9 mouse cellular contexts compared by ENCODE assay signal in the genomic region with DNA sequence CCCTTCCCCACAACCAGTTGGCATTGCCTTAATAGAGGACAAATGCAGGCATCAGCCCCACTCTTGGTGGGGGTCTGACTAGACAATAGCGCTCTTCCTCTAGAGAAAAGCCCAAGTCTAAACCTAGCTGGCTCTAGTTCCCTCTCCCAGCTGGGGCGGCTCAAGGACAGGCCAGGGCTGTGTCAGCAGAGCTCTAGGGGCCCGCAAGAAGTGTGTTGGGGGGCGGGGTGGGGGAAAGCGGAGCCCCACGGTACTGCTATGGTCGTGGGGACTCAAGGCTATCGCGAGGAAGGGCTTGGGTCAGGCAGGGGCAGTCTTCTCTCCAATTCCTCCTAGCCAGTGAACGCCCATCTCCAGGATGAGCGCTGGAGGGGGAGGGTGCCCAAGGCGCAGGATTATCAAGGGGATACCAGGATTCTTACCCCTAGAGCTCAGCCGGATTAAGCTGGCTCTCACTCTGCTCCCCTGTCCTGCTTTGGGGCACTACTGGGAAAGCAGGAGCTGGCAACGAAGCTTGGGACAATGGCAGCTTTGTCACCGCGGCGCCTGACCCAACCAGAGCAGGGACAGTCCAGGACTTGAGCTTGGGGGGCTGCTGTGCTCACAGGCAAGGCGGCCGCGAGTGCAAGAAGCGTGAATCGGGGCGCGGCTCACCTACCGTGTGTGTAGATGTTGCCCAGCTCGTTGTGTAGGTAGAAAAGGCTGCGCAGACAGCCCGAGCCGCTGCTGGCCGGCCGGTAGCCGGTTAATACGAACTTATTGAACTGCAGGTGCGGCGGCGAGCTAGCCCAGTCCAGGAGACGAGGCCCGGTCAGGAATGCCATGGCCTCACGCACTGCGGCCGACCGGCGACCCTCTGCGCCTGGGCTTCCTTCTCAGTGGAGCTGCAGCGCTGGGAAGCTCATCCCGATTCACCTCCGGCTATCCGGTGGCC. TPM values are rescaled to one million over a fixed set of nuclear protein-coding genes. Genes with fewer than 3 reads are reported as not detected.
DNase-seq lines count a peak whose midpoint lies in the region; ATAC-seq lines count a peak whose summit lies in the region.
"Had no signal": no experiment of that assay in that cellular context is flagged by ENCODE, and none has a peak within 500 bp of the region (broad histone marks: within the 10 kb centered on the region; RNA-seq: fewer than 3 reads in every experiment).

No protein-coding gene starts in this region.

- ATAC-seq in heart, embryonic 13.5 days (ENCODE audit: extremely low read depth, insufficient number of reproducible peaks, low FRiP score, low TSS enrichment) = no peak

- peak overlapping the region; percentile 72 for H3K4me3 ChIP-seq in heart, embryonic 13.5 days

- H3K27me3 ChIP-seq in heart, embryonic 13.5 days (replicated peaks) = peaks cover 70% of the 10 kb centered on the region

- peaks cover 33% of the 10 kb centered on the region for H3K4me1 ChIP-seq in heart, embryonic 13.5 days

- peak overlapping the region; percentile 56; the same call in 1 of the 2 replicates for H3K27ac ChIP-seq in heart, embryonic 13.5 days (replicated peaks)

- H3K9me3 ChIP-seq in heart, embryonic 13.5 days = no peaks in the 10 kb centered on the region

- peaks cover 28% of the 10 kb centered on the region for H3K36me3 ChIP-seq in heart, embryonic 13.5 days

- DNase-seq in adrenal gland, postnatal 36 days = peak; percentile 28 to 43
- DNase-seq in adrenal gland, postnatal 4 days (ENCODE audit: low spot score in 2 of 2) = no peak
- DNase-seq in thymus, postnatal 4 days = peak; percentile 49
- DNase-seq in thymus, postnatal 0 days (ENCODE audit: low spot score) = no peak
- peak; percentile 54 for DNase-seq in left cerebral cortex, postnatal 4 days
- DNase-seq in naive thymus-derived CD4-positive, alpha-beta T cell, adult 2 months (ENCODE audit: low read depth) = peak; percentile 40
- no peak for DNase-seq in spleen, adult 18-20 months

- H3K9ac ChIP-seq in heart, embryonic 13.5 days = peak overlapping the region; percentile 79

- intact Hi-C loops in left cerebral cortex, postnatal 4 days (cut with DNase I) = no loop called here

- peak overlapping the region; percentile 96 for H3K4me2 ChIP-seq in heart, embryonic 13.5 days

- WGBS in heart, embryonic 13.5 days = under 1% methylated on average over 48 of the region's 48 CpGs

RNA-seq across cellular contexts. Expression of a gene that starts 1.2 kb away (rescaled TPM):
- 10 to 100 TPM in 1 of 2 experiments, 1 to 10 TPM in 1; 9.9 to 13.9 TPM for total RNA-seq in adrenal gland, postnatal 36 days (2021)
- 10 to 100 TPM; 13.8 to 14.6 TPM for total RNA-seq in adrenal gland, postnatal 4 days (2021)
- polyA plus RNA-seq in thymus, postnatal 0 days (2015; fragmentation: Nextera tagmentation; extraction: Ambion mirVana) = 6.1 and 7.6 TPM in 2 replicates
- 12.3 and 12.6 TPM in 2 replicates for polyA plus RNA-seq in heart, embryonic 13.5 days (2015; fragmentation: Nextera tagmentation; extraction: Ambion mirVana)
- 10 to 100 TPM; 46.4 to 50.7 TPM for total RNA-seq in left cerebral cortex, postnatal 4 days (2021)

RNA-seq across cellular contexts. Expression of a gene that starts 6.2 kb away (rescaled TPM):
- not detected for total RNA-seq in adrenal gland, postnatal 36 days (2021)
- under 1 TPM in 1 of 2 experiments, not detected in 1; 0.14 TPM for total RNA-seq in adrenal gland, postnatal 4 days (2021)
- 7.2 and 7.3 TPM in 2 replicates for polyA plus RNA-seq in thymus, postnatal 0 days (2015; fragmentation: Nextera tagmentation; extraction: Ambion mirVana)
- 0.09 and 0.32 TPM in 2 replicates for polyA plus RNA-seq in heart, embryonic 13.5 days (2015; fragmentation: Nextera tagmentation; extraction: Ambion mirVana)
- total RNA-seq in left cerebral cortex, postnatal 4 days (2021) = under 1 TPM; 0.46 to 0.87 TPM
- total RNA-seq: hematopoietic stem cell, adult 5-6 weeks had no signal

RNA-seq across cellular contexts. Expression of a gene that starts 13.3 kb away (rescaled TPM):
- 1 to 10 TPM; 4.0 to 5.6 TPM for total RNA-seq in adrenal gland, postnatal 36 days (2021)
- 10 to 100 TPM; 20.0 to 22.4 TPM for total RNA-seq in adrenal gland, postnatal 4 days (2021)
- 35.9 and 40.1 TPM in 2 replicates for polyA plus RNA-seq in thymus, postnatal 0 days (2015; fragmentation: Nextera tagmentation; extraction: Ambion mirVana)
- polyA plus RNA-seq in heart, embryonic 13.5 days (2015; fragmentation: Nextera tagmentation; extraction: Ambion mirVana) = 30.9 and 31.0 TPM in 2 replicates
- 1 to 10 TPM; 8.1 to 8.4 TPM for total RNA-seq in left cerebral cortex, postnatal 4 days (2021)

RNA-seq across cellular contexts. Expression of a gene that starts 16.9 kb away (rescaled TPM):
- 10 to 100 TPM in 1 of 2 experiments, 1 to 10 TPM in 1; 7.7 to 23.0 TPM for total RNA-seq in adrenal gland, postnatal 36 days (2021)
- total RNA-seq in adrenal gland, postnatal 4 days (2021) = 1 to 10 TPM in 1 of 2 experiments, under 1 TPM in 1; 0.99 to 1.3 TPM
- polyA plus RNA-seq in thymus, postnatal 0 days (2015; fragmentation: Nextera tagmentation; extraction: Ambion mirVana) = 0.26 and 0.77 TPM in 2 replicates
- polyA plus RNA-seq in heart, embryonic 13.5 days (2015; fragmentation: Nextera tagmentation; extraction: Ambion mirVana) = 0.11 TPM in 1 of 2 replicates, not detected in the other
- total RNA-seq in left cerebral cortex, postnatal 4 days (2021) = under 1 TPM in 1 of 2 experiments, not detected in 1; 0.32 TPM
- total RNA-seq: hematopoietic stem cell, adult 5-6 weeks had no signal

RNA-seq across cellular contexts. Expression of a gene that starts 31.9 kb away (rescaled TPM):
- total RNA-seq in adrenal gland, postnatal 36 days (2021) = 10 to 100 TPM; 60.2 to 61.4 TPM
- total RNA-seq in adrenal gland, postnatal 4 days (2021) = 10 to 100 TPM; 60.9 to 62.4 TPM
- 37.7 and 41.0 TPM in 2 replicates for polyA plus RNA-seq in thymus, postnatal 0 days (2015; fragmentation: Nextera tagmentation; extraction: Ambion mirVana)
- 52.1 and 54.1 TPM in 2 replicates for polyA plus RNA-seq in heart, embryonic 13.5 days (2015; fragmentation: Nextera tagmentation; extraction: Ambion mirVana)
- total RNA-seq in left cerebral cortex, postnatal 4 days (2021) = 10 to 100 TPM; 87.6 to 92.3 TPM

Comparison
In these comparisons a context has a peak if more than half of its experiments do, and no peak if none do; other contexts are left out.
1. DNase-seq: peak in adrenal gland, postnatal 36 days (2 of 2), thymus, postnatal 4 days (single experiment), left cerebral cortex, postnatal 4 days (single experiment) and naive thymus-derived CD4-positive, alpha-beta T cell, adult 2 months (single experiment); none in adrenal gland, postnatal 4 days (0 of 2), thymus, postnatal 0 days (single experiment) and spleen, adult 18-20 months (0 of 2).